Mouse (Mus musculus) lung, embryonic 15.5 days (tissue): Measurements from ENCODE around the gene Pitpnm2. TPM values are rescaled to one million over a fixed set of nuclear protein-coding genes. Genes with fewer than 3 reads are reported as not detected.
"Not testable (repeated sequence)": the region's sequence is repeated elsewhere in the genome, so short reads cannot be mapped to it uniquely, and the experiment has no call there.

Experiments used
- ATAC-seq: fragments of 200-750 bp; cut with Nextera tagmentation; 2 replicates; pipeline ENCODE4 v1.8.0; 2017; ENCODE audit warnings: moderate number of reproducible peaks, borderline replicate concordance; ENCODE audit not compliant: low FRiP score, low TSS enrichment; ENCODE audit errors: extremely low read depth
- H3K27ac ChIP-seq: fragments of 300-500 bp; sonication (generic); 2 replicates; pipeline ENCODE4 v1.5.1; 2015; ENCODE audit warnings: moderate library complexity, mild to moderate bottlenecking, inconsistent platforms
- H3K27me3 ChIP-seq: fragments of 300-500 bp; sonication (generic); 2 replicates; pipeline ENCODE4 v1.6.1; 2015; ENCODE audit warnings: inconsistent platforms
- H3K36me3 ChIP-seq: fragments of 300-500 bp; sonication (generic); 2 replicates; pipeline ENCODE4 v1.6.1; 2015; ENCODE audit warnings: inconsistent platforms
- H3K4me1 ChIP-seq: fragments of 300-500 bp; sonication (generic); 2 replicates; pipeline ENCODE4 v1.6.1; 2015; ENCODE audit warnings: inconsistent platforms
- H3K4me2 ChIP-seq: fragments of 300-500 bp; sonication (generic); 2 replicates; pipeline ENCODE4 v1.6.1; 2015; ENCODE audit warnings: inconsistent platforms, mild to moderate bottlenecking, moderate library complexity
- H3K4me3 ChIP-seq: fragments of 300-500 bp; sonication (generic); 2 replicates; pipeline ENCODE4 v1.5.1; 2015; ENCODE audit warnings: mild to moderate bottlenecking, inconsistent platforms
- H3K9ac ChIP-seq: fragments of 300-500 bp; sonication (generic); 2 replicates; pipeline ENCODE4 v1.6.1; 2015; ENCODE audit warnings: inconsistent platforms
- H3K9me3 ChIP-seq: fragments of 300-500 bp; sonication (generic); 2 replicates; pipeline ENCODE4 v1.6.1; 2016; ENCODE audit warnings: inconsistent platforms
- WGBS: fragments of 180-500 bp; shearing (Covaris S2); methylation state at CpG from one replicate; pipeline ENCODE4 v1.1.7; 2015; 5-methylcytosine and 5-hydroxymethylcytosine counted together
- polyA plus RNA-seq: library from polyadenylated mRNA; unstranded; fragments of >200 nt; fragmentation: Nextera tagmentation; extraction: Ambion mirVana; gene quantifications from 2 replicates; pipeline ENCODE4 v1.2.1, GENCODE M21; 2015

Gene Pitpnm2
- polyA plus RNA-seq, 1 experiment from 2014 or later: 6.7 TPM

DNA sequence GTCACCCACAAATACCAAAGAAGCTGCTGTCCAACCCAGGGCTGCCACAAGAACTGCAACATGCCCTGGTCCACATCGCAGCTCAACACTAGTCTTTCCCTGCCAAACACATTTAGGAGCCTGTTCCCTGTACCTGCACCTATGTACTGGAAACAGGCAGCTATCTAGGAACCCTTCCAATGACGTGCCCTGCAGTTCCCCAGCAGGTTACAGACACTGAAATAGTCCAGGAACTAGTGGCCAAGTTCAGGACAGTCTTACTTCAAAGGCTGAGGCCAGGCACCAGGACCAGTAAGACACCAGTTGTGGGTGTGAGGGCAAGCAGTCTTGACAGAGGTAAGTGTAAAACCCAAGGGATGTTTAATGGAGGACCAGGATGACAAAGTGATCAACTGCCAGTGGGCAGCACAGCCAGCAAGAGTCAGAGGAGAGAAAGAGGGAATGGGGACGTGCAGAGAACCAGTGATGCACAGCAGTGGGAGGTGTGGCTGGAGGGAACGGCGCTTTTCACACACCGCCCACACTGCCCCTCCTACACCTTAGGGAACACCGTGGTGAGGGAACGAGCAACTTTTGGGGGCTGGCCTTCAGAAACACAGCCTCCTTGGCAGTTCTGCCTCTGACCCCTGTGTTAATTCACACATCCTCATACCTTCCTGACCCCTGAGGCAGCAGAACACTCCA, 31.9 kb downstream of the Pitpnm2 start:
- ATAC-seq: no peak
- no peak overlapping the region for H3K9ac ChIP-seq
- no peak overlapping the region for H3K4me2 ChIP-seq
- peaks cover 58% of the 10 kb centered on the region for H3K4me1 ChIP-seq
- no peak overlapping the region for H3K4me3 ChIP-seq
- no peaks in the 10 kb centered on the region for H3K36me3 ChIP-seq
- H3K9me3 ChIP-seq: no peaks in the 10 kb centered on the region
- H3K27ac ChIP-seq: no peak overlapping the region
- H3K27me3 ChIP-seq: no peaks in the 10 kb centered on the region
- WGBS: 53% methylated on average over 8 of the region's 8 CpGs

DNA sequence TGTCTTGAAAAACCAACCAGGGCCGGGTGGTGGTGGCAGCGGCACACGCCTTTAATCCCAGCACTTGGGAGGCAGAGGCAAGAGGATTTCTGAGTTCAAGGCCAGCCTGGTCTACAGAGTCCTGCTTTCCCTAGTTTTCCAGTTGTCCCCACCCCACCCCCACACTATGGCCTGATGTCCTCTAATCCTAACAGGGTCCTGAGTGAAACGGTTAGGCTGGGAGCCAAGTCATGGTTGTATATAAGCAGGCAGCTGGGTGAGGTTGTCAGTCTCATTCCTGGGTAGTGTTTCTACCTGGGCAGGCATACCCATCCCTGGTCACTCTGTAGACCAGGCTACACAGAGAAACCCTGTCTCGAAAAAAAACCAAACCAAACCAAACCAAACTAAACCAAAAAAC, 32.5 kb downstream of the Pitpnm2 start:
- not testable (repeated sequence) for H3K4me2 ChIP-seq, H3K9me3 ChIP-seq, H3K27ac ChIP-seq, ATAC-seq, H3K36me3 ChIP-seq, H3K4me3 ChIP-seq, H3K27me3 ChIP-seq, H3K9ac ChIP-seq
- WGBS: 87% methylated on average over 5 of the region's 5 CpGs
- H3K4me1 ChIP-seq: peaks cover 53% of the 10 kb centered on the region

DNA sequence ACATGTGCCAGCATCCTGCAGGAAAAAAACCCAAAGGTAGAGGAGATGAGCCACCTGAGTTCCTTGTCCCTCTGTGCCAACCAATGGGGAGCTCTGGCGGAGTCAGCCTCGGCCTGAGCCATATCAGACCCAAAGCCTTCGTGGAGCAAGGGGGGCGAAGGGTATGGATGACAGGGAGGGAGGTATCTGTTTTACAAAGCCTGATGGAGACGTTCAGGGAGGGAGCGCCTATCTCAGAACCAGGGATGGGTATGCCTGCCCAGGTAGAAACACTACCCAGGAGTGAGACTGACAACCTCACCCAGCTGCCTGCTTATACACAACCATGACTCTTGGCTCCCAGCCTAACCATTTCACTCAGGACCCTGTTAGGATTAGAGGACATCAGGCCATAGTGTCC, 33.2 kb downstream of the Pitpnm2 start:
- H3K9me3 ChIP-seq: no peaks in the 10 kb centered on the region
- H3K27me3 ChIP-seq: no peaks in the 10 kb centered on the region
- no peak overlapping the region for H3K4me3 ChIP-seq
- H3K36me3 ChIP-seq: no peaks in the 10 kb centered on the region
- no peak for ATAC-seq
- WGBS: 86% methylated on average over 6 of the region's 6 CpGs
- H3K27ac ChIP-seq: no peak overlapping the region
- H3K9ac ChIP-seq: no peak overlapping the region
- peaks cover 46% of the 10 kb centered on the region for H3K4me1 ChIP-seq
- H3K4me2 ChIP-seq: no peak overlapping the region

DNA sequence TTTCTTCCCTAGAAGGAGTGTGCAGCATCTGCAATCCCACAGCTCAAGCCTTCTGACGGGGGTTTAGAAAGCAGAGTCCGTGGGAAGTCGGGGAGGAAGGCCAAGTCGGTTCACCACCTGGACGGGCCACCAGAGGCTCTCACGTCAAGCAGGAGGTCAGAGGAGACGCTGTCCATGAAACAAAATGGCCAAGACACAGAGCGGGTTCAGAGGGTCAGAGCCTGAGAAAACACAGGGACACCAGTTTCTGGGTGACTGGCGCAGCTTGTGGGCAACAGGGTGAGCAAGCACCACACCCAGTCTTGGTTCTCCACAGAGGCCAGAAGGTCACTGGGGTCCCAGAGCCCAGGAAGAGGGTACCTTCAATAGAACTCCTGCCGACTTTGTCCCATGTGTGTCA, 33.9 kb downstream of the Pitpnm2 start:
- H3K9ac ChIP-seq: no peak overlapping the region
- no peaks in the 10 kb centered on the region for H3K27me3 ChIP-seq
- H3K36me3 ChIP-seq: no peaks in the 10 kb centered on the region
- peak overlapping the region; percentile 81 for H3K27ac ChIP-seq
- WGBS: 78% methylated on average over 10 of the region's 10 CpGs
- H3K4me3 ChIP-seq: no peak overlapping the region
- no peak for ATAC-seq
- no peak overlapping the region for H3K4me2 ChIP-seq
- no peaks in the 10 kb centered on the region for H3K9me3 ChIP-seq
- H3K4me1 ChIP-seq: peaks cover 38% of the 10 kb centered on the region

DNA sequence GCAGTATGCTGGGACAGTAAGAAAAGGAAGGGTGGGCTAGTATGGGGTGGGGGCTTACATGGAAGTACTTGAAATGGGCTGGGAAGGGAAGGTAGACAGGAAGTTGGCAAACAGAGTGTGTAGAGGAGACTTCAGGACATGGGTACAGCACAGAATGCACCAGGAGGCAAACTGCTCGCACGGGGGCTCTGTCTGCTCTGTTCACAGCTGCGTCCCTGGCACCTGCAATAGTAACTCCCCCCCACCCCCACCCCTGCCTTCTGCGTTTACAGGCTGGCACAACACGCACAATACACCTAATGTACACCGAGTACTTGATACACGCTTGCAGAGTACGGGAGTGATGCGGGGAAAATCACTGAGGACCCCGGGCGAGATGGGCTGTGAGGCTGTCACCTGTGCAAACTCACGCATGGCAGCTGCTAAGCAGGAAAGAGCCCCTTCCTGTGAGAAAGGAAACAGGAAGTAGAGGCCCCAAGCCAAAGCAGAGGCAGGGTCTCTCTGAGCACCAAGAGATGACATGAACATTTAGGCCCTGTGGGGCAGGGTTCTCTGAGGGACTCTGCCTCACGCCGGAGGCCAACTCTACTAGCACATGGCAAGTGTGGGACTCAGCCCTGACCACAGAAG, 34.9 kb downstream of the Pitpnm2 start:
- Histone ChIP-seq H3K4me3 (no peak overlapping the region), H3K36me3 (no peaks in the 10 kb centered on the region), H3K27ac (peak overlapping the region; percentile 81), H3K9ac (no peak overlapping the region), H3K9me3 (no peaks in the 10 kb centered on the region), H3K4me1 (peaks cover 35% of the 10 kb centered on the region), H3K27me3 (no peaks in the 10 kb centered on the region), H3K4me2 (no peak overlapping the region)
- ATAC-seq: no peak
- 68% methylated on average over 14 of the region's 14 CpGs for WGBS

DNA sequence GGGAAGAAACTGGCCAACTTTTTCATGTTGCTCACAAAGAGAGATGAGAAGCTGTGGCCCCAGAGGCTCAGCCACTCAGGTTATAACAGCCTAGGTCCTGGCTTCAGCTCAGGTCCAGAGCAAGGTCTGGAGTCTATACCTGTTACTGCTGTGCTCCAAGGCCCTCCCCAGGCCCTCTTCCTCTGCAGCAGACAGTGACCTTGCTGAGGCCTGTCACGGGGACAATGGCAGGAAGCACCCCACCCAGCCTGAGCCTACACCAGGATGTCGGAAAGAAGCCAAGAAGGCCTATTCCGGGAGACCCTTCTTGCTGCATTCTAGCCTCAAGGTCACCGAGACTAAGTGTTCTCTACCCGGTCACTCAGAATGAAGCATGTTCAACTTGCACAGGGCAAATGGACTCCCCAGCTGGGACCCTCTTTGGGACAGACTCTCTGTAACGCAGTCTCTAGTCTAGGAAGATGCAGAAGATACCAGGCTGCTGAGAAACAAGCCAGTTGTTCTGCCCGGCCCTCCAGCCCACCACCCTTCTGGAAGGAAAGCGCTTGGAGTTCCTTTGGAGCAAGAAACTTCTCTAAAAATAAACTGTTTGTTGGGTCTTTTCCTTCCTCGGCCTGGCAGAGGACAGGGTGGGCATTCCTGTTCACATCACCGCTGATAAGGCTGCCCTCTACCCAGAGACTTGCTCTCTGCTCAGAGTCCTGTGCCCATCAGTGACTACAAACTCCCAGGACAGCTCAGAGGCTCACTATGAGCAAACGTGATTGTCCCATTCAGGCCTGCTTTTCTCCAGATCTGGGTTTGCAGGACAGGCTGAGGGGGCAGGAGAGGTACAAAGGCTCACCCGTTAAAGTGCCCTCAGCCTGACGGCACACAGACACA, 35.7 kb downstream of the Pitpnm2 start:
- Histone ChIP-seq H3K9ac (no peak overlapping the region), H3K36me3 (no peaks in the 10 kb centered on the region), H3K4me3 (no peak overlapping the region), H3K27me3 (no peaks in the 10 kb centered on the region), H3K9me3 (no peaks in the 10 kb centered on the region), H3K4me2 (no peak overlapping the region), H3K4me1 (peaks cover 28% of the 10 kb centered on the region), H3K27ac (peak overlapping the region; percentile 81)
- WGBS: 65% methylated on average over 13 of the region's 13 CpGs
- peak; percentile 36; the same call in 1 of the 2 replicates for ATAC-seq

DNA sequence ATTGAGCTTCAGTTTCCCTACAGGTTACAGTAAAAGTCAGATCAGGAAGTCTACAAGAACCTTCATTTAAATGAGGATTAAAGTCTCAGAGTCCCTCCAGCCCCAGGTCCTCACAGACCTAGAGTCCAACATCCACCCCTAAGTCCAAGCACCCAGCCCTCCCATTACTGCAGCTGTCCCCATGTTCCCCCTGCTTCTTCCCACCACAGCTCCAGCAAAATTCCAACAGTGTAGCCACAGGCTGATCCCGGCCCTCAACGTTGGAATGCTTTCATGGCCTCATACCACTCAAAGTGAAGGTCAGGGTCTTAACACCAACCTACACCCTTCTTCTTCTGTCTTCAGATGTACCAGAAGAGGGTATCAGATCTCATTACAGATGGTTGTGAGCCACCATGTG, 37.9 kb downstream of the Pitpnm2 start:
- Histone ChIP-seq H3K27me3 (no peaks in the 10 kb centered on the region), H3K4me2 (no peak overlapping the region), H3K4me3 (no peak overlapping the region), H3K4me1 (peaks cover 35% of the 10 kb centered on the region), H3K27ac (peak overlapping the region; percentile 41; the same call in 1 of the 2 replicates), H3K9me3 (no peaks in the 10 kb centered on the region), H3K36me3 (no peaks in the 10 kb centered on the region), H3K9ac (no peak overlapping the region)
- ATAC-seq: no peak
- WGBS: 64% methylated on average over 2 of the region's 2 CpGs

DNA sequence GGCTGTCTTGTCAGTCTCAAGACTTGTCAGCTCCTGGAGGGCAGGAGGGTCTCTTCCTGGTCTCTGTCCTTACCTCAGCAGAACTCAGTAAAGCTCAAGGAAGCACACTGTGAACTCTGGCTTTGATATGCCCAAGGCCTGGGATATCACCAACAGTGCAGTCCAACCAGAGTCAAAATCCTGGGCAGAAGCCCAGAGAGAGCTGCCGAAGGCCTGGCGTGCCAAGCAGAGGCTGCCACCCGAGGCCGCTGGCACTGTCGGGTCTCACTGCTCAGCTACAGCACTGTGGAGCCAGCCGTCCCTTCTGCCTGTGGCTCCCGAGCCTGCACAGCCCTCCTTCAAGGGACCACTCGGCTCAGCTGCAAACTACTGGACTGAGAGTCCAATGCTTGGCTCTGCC, 38.3 kb downstream of the Pitpnm2 start:
- ATAC-seq: no peak
- Histone ChIP-seq H3K27me3 (no peaks in the 10 kb centered on the region), H3K9ac (no peak overlapping the region), H3K27ac (peak overlapping the region; percentile 41; the same call in 1 of the 2 replicates), H3K9me3 (no peaks in the 10 kb centered on the region), H3K4me2 (no peak overlapping the region), H3K4me3 (no peak overlapping the region), H3K36me3 (no peaks in the 10 kb centered on the region), H3K4me1 (peaks cover 39% of the 10 kb centered on the region)
- 78% methylated on average over 8 of the region's 8 CpGs for WGBS

DNA sequence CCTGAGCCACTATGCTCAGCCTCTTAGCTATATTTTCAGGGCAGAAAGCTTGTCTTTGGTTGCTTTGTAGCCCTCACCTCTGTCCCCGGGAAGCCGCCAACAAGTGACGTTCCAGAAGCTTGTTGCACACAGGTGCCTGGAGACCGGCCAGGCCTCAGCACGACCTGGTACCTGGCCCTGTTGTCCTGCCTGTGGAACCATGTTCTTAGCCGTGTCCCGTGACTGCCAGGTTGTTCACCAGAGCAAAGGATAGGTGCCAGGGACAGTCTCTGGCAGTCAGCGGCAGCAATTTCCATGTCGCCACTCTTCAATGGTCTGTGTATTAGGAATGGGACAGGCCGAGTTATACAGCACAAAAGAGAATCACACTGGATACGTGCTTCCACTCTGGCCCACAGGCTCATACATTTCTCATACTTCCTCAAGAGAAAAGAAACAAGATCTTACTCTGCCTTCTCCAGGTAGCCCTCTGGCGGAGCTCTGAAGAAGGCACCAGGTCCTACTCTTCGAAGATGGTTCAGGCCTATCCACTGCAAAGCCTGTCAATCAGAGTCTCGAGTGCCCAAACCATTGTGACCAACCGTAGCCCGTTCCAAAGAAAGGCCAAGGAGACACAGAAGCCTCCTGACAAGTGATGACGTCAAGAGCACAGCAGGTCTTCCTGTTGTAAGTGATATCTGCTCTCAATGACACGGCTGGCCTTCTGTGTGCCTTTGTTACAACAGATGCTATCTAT, 39.1 kb downstream of the Pitpnm2 start:
- H3K27me3 ChIP-seq: no peaks in the 10 kb centered on the region
- H3K4me2 ChIP-seq: no peak overlapping the region
- ATAC-seq: no peak
- H3K9me3 ChIP-seq: no peaks in the 10 kb centered on the region
- H3K9ac ChIP-seq: no peak overlapping the region
- H3K36me3 ChIP-seq: no peaks in the 10 kb centered on the region
- no peak overlapping the region for H3K4me3 ChIP-seq
- H3K27ac ChIP-seq: no peak overlapping the region
- H3K4me1 ChIP-seq: peaks cover 47% of the 10 kb centered on the region
- 74% methylated on average over 18 of the region's 18 CpGs for WGBS

DNA sequence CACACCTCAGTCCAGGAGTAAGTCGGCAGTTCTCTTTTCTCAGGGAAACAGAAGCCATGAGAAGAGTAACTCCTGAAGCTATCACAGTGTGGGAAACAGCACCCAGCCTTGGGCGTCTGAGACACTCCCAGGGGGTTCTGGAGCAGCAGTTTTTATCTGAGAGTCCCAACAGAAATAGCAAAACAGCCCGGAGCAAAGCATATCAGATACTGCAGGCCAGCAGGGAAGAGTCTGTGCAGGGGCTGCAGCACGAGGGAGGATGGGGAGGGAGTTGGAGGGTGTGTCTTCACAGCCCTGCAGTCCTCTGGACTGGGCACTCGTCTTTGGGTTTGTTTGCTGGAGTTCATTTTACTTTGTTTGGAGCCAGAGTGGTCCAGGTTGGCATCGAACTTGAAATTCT, 39.7 kb downstream of the Pitpnm2 start:
- Histone ChIP-seq H3K9me3 (no peaks in the 10 kb centered on the region), H3K36me3 (no peaks in the 10 kb centered on the region), H3K4me3 (no peak overlapping the region), H3K9ac (no peak overlapping the region), H3K4me1 (peaks cover 47% of the 10 kb centered on the region), H3K4me2 (no peak overlapping the region), H3K27ac (no peak overlapping the region), H3K27me3 (no peaks in the 10 kb centered on the region)
- WGBS: 45% methylated on average over 6 of the region's 6 CpGs
- no peak for ATAC-seq

DNA sequence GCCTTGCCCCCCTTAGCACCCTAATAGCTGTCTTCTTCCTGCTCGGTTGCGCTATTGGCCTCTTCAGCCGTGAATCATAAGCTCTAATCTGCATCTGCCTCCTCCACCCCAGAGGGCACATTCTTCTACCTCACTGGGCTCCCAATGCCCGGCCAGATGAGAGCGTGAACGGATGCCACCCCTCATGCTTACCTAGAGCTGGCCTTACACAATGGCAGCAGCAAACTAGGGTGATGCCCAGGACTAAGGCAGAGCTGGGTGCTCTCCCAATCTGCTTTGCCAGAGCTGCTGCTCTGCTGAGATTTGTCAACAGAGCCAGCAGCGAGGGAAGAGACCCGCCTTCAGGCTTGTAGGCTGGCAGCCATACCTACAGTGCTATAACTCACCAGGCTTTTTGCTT, 41.5 kb downstream of the Pitpnm2 start:
- 72% methylated on average over 8 of the region's 8 CpGs for WGBS
- Histone ChIP-seq H3K4me2 (no peak overlapping the region), H3K9me3 (no peaks in the 10 kb centered on the region), H3K9ac (no peak overlapping the region), H3K27me3 (no peaks in the 10 kb centered on the region), H3K4me1 (peaks cover 50% of the 10 kb centered on the region), H3K36me3 (no peaks in the 10 kb centered on the region), H3K4me3 (no peak overlapping the region), H3K27ac (0 out of 2 replicates have a peak overlapping the region, but pooled peaks have one; percentile 67)
- no peak for ATAC-seq
